Mouse (Mus musculus) hindlimb bud, embryonic 11.5 days (tissue): ENCODE measurements around the gene Gm12830.

Source experiments
- DNase-seq: peaks from one replicate; pipeline ENCODE4 v3.0.0-alpha.2; 2012; ENCODE audit warnings: low read depth, low spot score; ENCODE audit errors: extremely low spot score

Gene Gm12830

GRCm38 (mm10) chr4:114821567-114822192 is at the start of gene Gm12830:
TSS of gene Gm12830 (plus strand) at chr4:114821722.
- DNase-seq: peak; percentile 75

DNA sequence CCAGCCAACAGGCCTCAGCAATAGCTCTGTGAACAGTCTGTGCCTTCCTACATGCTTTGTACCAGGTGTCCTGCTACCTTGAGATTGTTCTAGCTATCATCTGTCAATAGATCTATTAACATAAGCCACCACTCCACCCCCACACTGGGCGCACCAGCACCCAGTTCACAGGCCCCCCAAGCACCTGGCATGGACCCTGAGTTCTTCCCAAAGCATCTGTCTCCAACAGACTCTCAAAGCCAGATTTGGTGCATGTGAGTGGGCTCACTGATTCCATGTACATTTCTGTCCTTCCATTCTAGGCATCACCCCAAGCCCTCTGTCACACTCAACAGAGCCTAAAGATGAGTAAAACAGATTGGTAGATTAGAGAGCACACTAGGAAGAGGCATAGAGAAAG is 48.2 kb upstream of the Gm12830 start:
- DNase-seq: no peak

DNA sequence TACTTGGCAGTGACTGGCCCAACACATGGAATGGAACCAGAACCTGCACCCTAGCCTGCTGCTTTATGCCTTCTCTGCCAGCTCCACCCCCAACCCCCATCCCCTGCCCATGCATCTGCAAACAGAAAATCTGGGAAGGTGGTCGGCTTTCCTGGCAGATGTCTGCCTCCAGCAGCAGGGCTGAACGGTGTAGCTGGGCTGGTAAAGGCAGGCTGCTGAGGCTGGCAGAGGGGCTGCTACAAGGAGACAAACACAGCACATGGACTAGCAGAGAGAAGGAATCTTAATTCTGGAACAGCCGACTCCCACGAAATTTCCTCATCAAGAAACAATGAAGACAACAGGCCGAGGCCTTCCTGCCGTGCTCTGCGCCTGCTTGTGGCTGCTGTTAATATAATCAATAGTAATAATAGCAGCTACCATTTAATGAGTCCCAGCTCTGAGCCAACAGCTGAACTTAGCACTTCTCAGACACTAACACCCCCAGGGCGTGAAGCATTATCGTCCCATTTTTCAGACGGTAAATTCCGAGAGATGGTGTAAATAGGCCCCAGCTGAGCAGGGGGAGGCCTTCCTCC is 43.8 kb upstream of the Gm12830 start:
- no peak for DNase-seq

DNA sequence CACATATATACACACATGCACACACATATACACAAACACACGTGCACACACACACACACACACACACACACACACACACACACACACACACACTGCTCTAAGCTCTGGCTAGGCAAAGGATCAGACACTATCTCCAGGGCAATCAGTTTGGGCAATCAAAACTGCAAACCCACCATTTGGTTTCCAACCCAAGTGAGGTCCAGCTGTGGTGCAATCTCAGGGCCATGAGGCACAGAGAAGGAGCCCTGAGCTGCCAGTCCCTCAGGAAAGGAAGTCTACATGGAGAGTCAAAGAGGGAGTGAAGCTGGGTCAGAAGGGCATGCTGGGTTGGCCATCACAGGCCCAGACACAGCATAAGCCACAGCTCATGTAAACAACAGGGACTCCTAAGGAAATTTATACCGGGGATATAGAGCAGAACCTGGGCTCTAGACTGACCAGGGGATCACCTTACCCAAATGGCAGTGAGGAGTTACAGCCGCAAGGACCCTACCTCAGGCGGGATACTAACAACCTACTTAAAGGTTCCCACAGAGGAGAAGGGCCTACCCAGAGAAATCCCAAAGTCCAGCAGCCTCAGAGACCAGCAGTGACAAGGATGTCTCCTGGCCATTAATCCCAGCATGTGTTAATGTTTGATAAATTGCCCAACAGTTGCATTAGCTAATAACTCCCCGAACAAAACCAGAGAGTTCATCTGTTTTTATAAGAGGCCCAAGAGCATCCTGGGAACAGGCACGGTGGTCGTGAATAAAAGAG is 42.6 kb upstream of the Gm12830 start:
- no peak for DNase-seq

GRCm38 (mm10) chr4:114779475-114779757 is 42.1 kb upstream of the Gm12830 start:
- DNase-seq: no peak

GRCm38 (mm10) chr4:114779758-114780546 is 41.6 kb upstream of the Gm12830 start:
- DNase-seq: no peak

GRCm38 (mm10) chr4:114782851-114783250 is 38.7 kb upstream of the Gm12830 start:
- DNase-seq: no peak

DNA sequence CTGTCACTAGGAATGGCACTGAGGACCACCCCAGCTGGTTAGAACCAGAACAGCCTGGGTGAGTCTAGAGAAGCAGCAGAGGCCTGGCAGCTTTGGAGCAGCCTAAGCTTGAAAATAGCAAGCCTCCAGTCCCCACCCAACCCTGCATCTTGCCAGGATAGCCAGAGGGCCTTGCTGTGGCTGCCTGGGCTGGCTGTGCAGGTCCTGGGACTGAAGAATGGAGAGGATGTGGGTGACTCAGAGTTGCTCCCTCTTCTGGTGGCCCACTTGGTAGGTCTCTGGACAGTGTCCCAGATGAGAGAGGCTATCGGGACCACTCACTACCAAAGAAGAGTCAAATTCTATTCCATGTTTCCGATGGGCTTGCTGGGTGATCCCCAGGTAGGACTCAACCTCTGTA is 36.8 kb upstream of the Gm12830 start:
- no peak for DNase-seq

DNA sequence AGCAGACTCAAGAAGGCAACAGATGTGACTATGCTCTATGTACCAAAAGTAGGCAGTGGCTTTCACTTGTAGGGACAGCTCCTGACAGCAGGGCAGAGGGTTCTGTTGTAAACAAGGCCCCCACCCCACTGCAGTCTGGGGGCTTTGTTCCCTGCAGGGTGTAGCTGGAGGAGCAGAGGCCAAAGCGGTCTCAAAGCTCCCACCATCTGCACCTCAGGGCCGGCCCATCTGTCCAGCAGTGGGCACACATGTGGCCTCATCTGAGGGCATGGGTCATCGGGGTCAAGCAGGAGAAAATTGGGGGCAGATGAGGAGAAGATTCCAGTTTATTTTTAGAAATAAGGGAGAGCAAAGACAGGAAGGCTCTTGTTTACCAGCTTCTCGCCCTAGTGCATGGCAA is 32.7 kb upstream of the Gm12830 start:
- no peak for DNase-seq

DNA sequence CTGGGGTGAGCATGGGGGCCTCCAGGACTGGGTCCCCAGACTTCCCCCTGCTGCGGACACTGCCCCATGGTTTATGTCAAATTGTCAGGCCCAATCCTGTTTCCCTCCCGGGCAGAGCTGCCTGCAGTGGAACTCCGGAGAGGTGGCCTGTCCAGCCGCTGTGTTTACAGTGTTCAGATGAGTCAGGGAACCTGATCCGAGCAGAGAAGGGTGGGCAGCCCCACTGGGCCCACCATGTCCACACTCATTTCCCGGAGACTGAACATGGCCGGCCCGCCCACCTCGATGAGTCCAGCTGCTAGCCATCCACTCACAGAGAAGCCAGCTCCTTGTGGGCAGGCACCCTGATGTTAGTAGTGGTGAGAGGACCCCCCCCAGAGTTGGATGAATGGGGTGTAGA is 29.9 kb upstream of the Gm12830 start:
- no peak for DNase-seq

GRCm38 (mm10) chr4:114793836-114794235 is 27.7 kb upstream of the Gm12830 start:
- no peak for DNase-seq

DNA sequence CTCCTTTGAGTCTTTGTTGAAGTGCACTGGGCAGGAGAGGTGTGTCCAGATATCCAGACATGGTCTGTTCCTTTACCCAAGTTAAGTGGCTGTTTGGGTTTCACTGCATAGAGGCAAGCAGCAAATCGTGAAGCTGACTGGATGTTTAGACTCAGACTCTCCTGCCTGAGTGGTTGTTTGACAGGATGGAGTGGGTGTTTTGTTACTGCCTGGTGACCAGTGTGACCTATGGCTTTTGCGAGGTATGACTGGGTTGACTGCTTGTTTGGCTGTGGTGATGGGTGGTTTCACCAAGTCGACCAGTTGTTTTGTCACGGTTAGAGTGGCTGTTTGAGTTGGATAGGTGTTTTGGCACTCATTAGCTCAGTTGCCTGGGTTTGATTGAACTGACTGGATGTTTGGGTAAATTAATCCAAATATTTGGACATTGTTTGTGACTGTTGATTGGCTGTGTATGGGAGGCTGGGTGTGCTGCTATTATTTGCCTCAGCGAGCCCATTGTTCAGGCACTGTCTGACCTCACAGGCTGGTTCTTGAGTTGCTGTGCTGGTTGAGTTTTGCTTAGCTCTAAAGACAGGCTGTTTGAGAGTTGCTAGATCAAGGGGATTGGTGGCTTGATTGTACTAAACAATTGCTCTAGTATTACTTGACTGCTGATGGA is 24.1 kb upstream of the Gm12830 start:
- no peak for DNase-seq

DNA sequence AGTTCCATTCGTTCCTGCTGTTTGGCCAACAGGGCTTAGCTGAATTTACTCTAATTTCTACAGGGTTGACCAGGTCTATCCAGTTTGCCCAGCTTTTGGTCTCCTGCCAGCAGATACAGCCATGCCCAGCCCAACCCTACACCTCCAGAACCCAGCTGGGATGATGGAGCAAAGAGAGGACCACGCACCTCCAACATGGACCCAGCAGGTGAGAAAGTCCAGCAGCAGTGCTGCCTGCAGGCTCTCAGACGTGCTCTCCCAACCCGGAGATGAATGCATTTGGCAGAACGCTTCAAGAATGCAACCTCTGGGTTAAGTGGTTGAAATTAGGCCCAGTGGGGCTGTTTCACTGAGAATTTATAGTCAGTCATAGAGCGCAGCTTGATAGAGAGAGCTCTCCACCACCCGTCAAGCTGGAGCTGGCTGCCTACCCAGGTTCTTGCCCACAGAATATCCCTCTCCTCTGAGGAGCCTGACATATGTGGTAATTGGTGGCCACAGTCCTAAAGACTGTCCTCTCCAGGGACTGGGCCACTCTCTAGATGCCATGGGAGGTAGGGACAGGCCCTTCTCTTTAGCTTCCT is 23.4 kb upstream of the Gm12830 start:
- DNase-seq: no peak

- no peak for DNase-seq
Measured at GRCm38 (mm10) chr4:114804096-114804495, 17.4 kb upstream of the Gm12830 start.

DNA sequence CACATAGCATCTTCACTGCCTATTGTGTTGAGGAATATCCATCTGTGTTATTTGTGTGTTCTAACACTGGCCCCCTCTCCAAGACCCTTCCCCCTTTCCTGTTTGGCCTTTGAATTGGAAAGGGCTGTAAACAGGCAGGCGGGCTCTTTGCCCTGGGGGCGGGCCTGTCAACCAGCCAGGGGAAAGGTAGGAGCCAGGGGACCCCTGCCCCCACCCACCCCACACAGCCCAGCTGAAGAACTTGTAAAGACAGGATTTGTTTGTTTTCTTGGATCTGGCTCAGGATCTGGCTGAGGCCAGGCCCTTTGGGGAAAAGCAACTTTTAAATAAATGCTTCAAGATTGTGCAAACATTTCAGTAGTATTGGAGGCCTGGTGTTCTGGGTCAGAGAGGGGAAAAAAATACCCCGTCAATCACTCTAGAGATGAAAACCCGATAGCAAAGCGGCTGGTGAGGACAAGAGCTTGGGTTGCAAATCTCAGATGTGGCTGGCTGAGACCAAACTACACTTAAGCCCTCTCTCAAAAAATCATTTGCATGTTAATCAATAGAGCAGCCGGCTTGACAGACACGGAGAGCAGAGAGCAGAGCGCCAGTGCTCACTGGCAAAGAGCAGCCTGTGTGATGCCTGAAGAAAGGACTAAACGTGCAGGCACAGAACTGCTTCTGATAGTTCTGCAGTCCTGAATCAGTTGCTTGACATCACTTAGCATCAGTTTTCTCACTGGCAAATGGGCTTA is 2.4 kb upstream of the Gm12830 start:
- DNase-seq: no peak

- no peak for DNase-seq
Measured at GRCm38 (mm10) chr4:114834770-114835581, 13.5 kb downstream of the Gm12830 start.

DNA sequence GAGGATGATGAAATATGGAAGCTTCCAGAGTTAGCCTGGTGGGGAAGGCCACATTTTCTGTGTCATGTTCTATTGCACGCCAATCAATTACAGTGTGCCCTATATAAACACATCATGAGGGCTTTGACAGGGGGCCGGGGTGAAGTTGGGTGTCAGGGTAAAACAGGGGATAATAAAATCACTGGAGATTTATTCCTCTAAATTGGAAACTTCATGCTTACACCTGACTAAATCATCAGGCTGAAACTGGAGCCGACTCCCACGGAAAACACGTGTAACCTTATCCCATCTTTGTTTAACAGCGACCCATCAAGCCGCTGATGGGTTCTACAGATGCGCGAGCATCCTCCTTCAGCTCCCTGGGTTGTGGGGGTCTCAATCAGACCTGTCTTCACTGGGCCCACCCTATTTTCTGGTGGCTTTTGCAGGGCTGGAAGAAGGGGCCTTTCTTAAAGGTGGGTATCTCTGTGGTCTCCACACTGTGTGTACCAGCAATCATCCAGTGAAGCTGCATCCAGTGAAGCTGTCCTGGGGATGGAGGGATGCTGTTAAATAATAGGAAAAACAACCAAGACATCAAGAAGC is 19.9 kb downstream of the Gm12830 start:
- DNase-seq: no peak

- peak; percentile 88 for DNase-seq
Measured at GRCm38 (mm10) chr4:114842376-114842960, 20.9 kb downstream of the Gm12830 start.
